Mouse (Mus musculus): Measurements from ENCODE around the gene Itpr3.
A peak's percentile ranks its signal among the peaks of the same experiment; 100 is the strongest.

Itpr3 gene

DNA sequence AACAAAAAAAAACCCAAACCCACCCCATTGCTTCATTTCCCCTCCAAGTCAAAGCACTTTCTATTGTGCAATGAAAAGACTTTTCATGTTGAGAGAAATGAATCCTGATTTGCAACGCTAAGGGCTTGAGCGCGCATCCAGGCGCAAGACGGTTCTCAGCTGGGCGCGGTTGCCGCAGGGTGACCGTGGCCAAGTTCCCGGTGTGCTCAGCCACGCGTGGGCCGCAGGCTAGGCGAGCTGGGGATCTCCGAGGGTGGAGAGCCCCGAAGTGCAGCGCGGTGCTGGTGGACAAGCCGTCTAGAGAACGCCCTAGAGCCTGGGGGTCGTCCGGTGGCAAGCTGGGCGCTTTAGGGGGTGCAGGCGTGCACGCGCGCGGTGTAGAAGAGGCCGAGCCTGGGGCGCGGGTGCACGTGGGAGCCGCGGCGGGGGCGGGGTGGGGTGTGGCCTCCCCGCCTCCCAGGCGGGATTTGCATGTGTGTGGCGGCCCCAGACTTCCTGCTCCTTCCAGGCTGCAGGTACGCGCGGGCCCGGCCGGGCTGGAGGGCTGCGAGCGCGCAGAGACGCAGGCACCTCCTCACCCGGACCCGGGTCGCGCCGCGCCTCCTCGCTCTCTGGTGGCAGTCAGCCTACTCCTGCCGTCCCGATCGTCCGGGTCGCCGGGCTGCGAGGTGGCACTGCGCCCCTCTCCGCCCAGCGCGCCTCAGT lies at the start of gene Itpr3:
TSS of gene Itpr3 (plus strand) at position 493 of the 705 bp plus-strand sequence.
- DNase-seq (ENCODE audit: low spot score) = peak; percentile 67

DNA sequence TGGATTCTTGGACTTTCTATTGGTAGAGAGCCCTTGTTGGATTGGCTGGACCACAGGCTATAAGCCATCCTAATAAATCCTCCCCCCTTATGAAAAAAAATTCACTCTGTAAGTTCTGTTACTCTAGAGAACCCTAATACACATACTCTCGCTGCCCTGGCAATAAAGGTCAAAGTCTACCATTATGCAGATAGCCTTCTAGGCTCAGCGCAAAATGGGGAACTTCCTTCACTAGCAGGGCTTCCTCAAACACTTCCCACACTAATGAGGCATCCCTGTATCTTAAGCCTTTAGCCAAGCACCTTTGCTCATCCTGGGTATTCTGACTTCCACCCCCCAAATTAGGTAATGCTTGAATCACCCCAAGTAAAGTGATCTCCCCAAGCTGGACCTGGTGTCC lies 48.8 kb upstream of the Itpr3 start:
- no peak for DNase-seq (ENCODE audit: low spot score)

DNA sequence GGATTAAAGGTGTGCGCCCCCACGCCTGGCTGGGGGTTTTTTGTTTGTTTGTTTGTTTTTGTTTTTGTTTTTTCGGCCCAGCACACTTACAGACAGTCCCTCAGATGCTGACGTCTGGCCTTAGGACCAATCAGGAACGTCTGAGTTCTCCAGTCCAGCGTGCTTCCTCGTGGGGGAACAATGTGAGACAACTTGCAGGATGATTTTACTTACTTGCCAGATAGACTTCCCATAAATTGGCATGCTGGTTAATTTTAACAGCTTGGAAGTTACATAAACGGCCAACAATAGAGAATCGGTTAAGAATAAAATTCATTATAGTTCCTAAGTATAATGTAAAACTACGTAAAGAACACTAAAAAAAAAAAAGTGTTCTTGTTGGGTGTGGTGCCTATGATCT lies 45.9 kb upstream of the Itpr3 start:
- DNase-seq (ENCODE audit: low spot score) = no peak

DNA sequence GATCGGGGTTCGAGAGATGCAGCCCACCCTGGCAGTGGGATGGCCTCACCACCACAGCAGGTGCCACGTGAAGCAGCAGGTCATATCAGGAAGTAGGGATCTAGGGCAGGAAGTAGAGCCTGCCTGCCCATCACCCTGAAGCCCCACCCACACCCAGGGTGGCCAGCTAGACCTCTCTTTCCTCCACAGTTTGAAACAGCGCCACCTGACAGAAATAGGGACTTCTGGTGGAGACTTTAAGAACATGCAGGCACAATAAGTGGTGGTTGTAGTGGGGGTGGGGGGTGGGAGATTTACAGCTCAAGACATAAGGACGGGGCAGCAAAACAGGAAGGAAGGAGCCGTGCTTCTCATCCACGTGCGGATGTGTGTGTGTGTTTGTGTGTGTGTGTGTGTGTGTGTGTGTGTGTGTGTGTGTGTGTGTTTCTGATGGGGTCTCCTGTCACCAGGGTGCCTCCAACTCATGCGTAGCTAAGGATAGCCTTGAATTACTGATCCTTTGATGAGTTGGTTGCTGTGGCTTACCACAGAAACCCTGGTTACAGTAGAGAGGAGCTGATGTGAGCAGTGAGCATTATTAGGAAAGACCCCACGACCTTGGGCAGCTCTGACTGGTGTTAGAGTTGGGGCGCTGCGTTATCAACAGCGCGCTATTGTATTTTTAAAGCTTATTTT lies 45.0 kb upstream of the Itpr3 start:
- DNase-seq (ENCODE audit: low spot score) = no peak

DNA sequence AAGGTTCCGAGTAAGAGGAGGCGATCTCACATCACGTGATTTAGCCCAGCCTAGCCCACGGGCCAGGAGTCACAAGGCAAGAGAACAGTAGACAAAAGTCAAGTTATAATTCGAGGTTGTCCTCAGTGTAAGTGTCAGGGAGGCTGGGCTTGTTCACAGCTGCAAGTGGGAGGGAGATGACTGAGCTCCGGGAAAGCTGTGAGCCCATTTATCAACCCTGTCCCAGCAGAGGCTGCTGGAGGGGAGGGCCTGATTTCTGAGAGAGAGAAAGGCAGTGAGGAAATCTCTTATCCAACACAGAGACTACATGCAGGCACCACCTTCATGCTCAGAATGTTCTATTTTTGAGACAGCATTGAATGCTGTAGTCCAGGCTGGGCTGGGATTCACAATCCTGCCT lies 44.2 kb upstream of the Itpr3 start:
- no peak for DNase-seq (ENCODE audit: low spot score)

DNA sequence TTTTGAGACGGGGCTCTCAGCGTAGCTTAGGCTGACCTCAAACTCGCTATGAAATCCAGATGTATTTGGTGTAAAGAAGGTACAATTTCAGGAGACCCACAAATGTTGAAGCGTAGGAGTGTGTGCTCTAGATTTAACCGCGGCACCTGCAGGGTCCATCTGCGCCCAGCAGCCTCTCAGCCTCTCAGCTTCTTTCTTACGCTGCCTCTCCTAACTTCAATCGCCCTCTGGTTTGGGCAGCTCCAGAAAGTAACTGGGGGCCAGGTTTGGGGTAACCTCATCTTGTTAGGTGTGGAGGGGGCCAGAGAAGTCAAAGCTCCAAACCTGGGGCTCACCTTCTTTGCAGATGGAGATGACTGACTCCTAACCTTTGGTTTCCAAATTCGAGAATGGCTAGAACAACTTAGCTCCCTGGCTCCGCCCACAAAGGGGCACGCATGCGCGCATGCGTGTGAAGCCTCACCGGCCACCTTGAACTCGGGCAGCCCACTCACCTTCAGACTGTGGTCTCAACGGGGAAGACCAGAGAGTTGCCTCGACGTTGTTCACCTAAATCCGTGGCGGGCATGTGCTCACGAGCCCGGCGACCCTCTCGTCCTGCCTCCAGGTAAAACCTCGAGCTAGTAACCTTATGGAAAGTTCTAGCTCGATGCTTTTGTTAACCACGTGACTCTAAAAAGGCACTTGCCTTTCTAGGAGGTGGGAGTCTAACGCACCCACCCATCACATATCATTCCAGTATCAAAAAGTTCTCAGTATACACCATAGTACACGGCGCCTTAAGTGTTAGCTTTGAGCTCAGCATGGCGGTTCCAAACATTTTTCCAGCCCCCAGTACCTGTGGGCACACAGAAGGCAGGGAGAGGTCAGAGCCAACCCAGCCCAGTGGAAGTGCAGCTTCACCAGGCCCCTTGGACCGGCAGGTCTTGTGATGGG lies 39.3 kb upstream of the Itpr3 start:
- peak; percentile 89 for DNase-seq (ENCODE audit: low spot score)

DNA sequence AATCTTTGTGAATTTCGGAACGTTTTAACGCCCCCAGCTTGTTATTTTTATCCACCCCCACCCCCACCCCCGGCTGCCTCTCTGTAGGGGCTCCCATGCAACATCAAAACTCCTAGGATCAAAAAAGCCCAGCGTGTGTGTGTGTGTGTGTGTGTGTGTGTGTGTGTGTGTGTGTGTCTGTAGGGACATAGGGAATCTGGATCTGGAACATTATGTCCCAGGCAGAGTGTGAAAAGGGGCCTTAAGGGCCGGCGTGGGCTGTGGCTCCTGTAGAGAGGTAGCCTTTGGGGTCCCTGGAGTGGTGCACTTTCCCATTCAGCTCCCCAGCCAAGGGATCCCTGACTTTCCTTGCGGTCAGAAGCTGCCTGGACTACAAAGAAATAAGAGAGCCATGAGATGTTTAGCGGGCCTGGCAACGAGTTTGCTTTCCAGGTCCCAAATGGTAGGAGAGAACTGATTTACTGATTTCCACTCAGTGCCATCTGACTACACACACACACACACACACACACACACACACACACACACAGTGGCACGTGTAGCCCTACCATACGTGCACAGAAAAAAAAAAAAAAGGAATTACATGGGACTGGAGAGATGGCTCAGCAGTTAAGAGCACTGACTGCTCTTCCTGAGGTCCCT lies 38.4 kb upstream of the Itpr3 start:
- no peak for DNase-seq (ENCODE audit: low spot score)

DNA sequence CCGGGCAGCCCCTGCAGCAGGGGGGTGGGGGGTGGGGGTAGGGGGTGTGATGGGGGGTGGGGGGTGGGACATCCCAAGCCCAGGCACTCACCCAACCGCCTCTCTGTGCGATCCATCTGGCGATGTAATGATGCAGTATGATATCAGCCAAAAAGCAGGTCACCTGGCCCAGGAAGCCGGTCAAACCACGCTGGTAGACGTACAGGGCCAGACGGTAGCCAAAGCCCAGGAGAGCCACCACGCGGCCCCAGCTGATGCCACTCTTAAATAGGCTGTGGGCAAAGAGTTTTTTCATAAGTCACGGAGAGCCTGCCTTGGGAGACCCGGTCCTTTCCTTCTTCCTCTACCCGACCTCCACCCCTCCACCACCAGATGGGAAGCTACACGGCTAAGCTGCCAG lies 36.0 kb upstream of the Itpr3 start:
- no peak for DNase-seq (ENCODE audit: low spot score)

DNA sequence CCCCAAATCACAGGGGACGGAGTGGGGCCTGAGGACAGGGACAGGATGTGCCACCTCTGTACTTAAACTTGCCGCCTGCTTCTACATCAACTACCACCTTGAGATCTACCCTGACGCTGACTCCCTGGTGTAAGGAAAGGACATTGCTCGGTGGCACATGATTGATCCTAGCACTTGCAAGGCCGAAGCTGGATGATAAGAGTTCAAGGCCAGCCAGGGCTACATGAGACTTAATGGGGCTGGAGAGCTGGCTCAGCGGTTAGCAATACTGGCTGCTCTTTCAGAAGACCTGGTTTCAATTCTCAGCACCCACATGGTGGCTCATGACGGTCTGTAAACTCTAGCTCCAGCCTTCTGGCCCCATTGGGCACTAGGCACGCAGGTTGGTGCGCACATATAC lies 35.4 kb upstream of the Itpr3 start:
- DNase-seq (ENCODE audit: low spot score) = no peak

DNA sequence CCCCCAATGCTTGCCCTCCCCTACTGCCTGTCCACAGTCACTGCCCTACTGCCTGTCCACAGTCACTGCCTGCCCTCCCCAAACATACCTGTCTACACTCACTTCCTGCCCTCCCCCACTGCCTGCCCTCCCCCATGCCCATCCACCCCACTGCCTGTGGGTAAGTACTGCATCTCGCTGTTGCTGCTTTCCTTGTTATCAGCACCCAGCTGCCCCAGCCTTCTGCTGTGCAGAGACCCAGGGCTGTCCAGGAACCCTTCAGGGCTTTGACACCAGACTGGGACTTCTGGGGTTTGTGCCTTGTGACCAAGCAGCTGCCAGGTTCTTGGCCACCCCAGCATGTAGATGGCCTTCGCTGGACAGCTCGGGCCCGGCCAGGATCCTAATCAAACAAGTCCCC lies 33.8 kb upstream of the Itpr3 start:
- DNase-seq (ENCODE audit: low spot score) = no peak

DNA sequence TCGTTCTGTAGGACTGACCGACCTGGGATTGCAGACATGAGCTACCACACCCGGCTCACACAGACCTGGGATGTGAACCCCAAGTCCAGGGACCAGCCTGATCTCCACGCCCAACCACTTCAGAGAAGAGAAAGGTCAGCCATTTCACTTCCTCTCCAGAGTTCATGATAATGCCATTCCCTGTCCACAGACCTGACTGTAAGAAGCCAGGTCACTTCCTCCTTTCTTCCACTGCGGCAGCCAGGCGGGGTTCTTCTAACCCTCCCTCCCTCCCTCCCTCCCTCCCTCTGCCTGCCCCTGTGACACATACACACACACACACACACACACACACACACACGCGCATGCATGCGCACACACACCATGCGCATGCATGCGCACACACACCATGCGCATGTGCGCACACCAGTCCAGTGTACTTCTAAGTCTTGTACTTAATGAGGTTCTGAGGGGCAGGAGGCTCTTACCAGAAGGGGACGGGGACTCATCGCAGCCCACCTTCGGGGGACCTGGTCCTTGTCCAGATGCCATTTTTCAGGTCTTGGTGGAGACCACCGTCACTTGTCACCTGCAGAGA lies 31.7 kb upstream of the Itpr3 start:
- no peak for DNase-seq (ENCODE audit: low spot score)

DNA sequence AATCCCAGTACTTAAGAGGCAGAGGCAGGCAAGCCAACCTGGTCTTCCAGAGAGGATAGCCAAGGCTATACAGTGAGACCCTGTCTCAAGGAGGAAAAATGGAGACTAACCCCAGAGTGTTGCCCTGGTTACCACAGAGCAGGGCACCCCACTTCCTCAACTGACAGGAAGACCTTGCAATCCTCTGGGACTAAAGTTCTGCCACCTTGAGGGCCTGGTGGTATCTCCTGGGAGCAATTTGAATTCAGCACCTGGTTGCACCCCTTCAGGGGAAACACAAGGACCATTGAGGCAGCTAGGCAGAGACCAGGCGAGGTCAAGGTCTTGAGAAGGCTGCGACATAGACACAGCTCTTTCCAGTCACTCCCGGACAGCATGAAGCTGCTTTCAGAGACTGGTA lies 31.2 kb upstream of the Itpr3 start:
- no peak for DNase-seq (ENCODE audit: low spot score)

DNA sequence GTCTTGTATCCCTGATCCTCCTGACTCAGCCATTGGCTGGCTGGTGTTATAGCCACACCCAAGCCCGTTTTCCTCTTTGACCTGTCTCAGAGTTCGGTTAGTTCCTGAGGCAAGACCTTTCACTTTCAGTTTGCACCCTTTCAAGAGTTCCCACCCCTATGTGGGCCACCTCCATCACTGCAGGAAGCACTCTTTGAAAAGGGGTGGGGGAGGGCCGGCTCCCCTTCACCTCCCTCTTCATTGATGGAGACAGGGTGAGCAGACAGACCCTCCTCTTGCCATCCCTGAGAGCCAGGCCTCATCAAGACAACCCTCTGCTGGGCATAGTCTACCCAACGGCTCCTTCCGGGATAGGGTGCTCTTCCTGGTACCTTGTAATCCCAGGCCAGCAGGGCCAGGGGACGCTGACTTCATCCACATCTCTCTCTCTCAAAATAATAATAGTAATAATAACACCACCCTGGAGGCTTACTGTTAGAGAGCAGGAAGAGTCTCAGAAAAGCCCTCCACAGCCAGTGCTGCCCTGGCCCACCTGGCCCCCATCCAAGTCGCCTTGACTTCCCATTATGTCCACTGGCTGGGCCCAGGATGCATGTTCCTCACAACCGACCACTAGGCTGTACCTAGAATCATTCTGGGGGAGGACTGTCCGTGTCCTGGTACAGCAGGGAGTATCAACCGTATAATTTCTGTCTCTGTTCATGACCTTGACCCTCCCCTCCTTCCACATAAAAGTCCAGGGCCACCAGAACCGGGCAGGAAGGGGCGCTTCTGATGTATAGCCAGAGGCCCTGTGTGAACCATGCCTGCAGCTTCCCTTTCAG lies 29.4 kb upstream of the Itpr3 start:
- DNase-seq (ENCODE audit: low spot score) = no peak

DNA sequence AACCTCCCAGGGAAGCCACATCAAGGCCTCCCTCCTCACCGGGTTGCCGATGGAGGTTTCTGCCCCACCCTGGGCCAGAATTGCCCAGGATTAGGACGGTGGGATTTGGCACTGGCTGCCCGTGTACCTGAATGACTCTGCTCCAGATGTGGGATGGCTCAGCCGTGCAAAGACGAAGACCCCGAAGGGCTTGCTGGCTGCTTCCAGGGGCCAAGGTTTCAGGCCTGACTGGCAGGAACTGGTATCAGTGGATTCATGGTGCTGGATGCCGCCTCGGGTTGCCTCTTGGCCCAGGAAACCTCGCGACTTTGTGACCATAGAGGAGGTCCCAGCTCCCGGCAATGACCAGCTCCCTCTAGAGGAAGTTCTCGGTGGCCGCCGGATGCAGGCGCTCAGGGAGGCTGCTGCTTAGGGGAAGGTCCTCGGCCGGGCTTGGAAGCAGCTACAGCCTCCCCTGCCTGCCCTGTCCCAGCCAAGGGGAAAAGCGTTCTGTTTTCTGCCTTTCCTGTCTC lies 28.8 kb upstream of the Itpr3 start:
- DNase-seq (ENCODE audit: low spot score) = peak; percentile 82

DNA sequence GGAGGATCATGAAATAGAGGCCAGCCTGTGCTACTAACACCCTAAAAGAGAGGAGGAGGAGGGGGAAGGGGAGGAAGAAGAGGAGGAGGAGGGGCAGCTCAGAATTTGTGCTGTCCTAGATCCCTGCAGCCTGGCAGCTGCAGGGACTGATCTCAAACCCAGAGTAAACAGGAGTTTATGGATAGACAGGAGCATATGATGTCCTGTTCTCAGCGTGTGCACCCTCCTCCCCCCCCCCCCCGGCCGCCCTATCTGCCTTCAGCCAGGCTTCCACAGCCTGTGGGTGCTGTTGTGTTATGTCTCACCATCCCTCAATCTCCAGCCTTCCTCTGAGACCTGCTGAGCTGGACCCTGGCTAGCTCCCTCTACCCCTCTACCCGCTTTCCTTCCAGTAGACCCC lies 28.2 kb upstream of the Itpr3 start, which contains the start of gene Bak1:
TSS of gene Bak1 (minus strand) at position 101 of the 400 bp plus-strand sequence.
- DNase-seq (ENCODE audit: low spot score) = no peak

DNA sequence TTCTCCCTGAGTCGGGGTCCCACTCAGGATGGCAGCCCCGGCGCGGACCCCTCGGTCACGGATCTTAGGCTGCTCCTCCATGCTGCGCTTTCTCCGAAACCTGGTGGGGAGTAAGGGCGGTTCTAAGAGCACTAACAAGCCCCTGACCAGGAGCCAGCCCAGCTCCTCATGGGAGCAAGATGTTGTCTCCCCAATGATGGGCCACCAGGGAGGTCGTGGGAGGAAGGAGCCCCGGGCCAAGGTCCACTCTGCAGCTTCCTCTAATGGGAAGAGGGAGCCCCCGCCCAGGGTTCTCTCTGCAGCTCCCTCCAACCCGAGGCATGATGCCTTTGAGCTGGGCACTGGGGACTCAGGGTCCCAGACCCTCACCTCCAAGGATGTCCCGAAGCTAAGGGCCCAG lies 27.7 kb upstream of the Itpr3 start:
- DNase-seq (ENCODE audit: low spot score) = no peak

DNA sequence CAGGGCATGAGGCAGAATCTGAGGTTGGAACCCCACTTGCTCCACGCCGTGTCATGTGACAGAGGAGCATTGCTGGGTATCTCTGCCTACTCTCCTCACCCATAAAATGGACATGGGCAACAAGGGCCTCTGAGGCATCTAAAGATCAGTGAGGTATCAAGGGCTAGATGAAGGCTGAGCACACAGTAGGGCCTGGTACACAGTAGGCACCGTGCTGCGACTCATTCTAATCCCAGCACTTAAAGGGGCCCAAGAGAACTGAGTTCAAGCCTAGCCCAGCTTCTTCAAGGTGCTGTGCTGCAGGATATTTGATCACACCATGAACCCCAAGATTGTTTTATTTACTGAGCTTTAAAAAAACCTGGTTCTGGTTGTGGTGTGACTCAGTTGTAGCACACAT lies 26.2 kb upstream of the Itpr3 start:
- no peak for DNase-seq (ENCODE audit: low spot score)

DNA sequence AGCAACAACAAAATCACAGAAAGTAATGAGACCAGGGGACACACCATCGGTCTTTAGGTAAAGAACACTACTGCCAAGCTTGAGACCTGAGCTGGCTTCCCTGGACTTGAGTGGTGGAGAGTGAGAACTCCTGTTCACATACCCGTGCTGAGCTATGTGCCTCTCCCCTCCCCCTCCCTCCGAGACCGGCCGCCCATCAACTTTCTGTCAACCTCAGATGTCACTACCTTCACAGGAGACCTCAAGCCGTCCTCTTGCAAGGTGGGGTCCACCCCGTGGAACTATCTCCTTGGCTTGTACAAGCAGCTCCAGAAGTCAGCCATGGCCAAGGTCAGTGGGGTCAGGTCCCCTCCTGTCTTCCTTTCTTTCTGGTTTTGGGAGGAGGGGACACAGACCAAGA lies 24.8 kb upstream of the Itpr3 start:
- DNase-seq (ENCODE audit: low spot score) = no peak

DNA sequence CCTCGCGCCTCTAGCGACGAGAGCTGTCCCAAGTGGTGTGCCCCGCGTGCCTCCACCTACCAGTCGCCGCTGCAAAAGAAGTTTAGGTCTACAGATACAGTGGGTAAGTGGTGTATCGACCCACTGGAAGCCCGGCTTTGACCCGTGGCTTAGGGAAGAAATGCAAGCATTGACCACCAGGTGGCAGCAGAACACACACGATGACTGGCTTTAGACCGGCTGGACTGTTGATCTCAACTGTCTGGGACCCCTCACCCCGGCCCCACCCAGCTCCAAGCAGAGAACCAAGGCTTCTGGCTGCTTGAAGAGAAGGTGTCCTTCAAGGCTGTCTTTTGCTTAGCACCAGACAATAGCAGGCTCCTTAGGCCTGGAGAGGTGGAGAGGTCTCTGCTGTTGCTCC lies 24.2 kb upstream of the Itpr3 start:
- peak; percentile 78 for DNase-seq (ENCODE audit: low spot score)

DNA sequence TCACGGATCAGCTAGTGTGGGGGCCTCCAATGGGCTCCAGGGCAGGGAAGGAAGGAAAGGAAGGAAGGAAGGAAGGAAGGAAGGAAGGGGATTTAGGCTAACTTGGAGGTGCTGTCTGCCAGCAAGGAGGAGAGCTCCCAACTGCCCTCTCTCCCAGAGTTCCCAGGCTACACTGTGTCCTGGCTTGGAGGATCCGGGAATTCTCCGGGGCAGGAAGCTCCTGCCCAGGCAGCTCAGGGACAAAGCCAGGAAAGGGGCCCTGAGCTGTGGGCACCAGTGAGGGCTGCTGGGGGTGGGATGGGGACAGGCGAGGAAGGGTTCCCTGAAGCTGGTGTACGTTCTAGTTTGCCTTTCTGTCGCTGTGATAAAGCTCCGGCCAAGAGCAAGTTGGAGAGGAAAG lies 20.6 kb upstream of the Itpr3 start:
- no peak for DNase-seq (ENCODE audit: low spot score)

Data from urinary bladder, postnatal 25 days (tissue).